Mouse (Mus musculus) olfactory bulb, adult 2 months (tissue): ENCODE data around the gene Vps25.

Source experiments
- CTCF ChIP-seq: fragments of 200-500 bp; IDR thresholded peaks from 2 replicates; pipeline ENCODE4 v1.5.1; 2012; ENCODE audit warnings: low read depth, mild to moderate bottlenecking, low read length, moderate library complexity; ENCODE audit not compliant: insufficient read depth
- POLR2A ChIP-seq: fragments of 200-500 bp; IDR thresholded peaks from 2 replicates; pipeline ENCODE4 v1.6.1; 2012; ENCODE audit warnings: mild to moderate bottlenecking, low read depth, low read length, moderate library complexity; ENCODE audit not compliant: insufficient read depth

DNA sequence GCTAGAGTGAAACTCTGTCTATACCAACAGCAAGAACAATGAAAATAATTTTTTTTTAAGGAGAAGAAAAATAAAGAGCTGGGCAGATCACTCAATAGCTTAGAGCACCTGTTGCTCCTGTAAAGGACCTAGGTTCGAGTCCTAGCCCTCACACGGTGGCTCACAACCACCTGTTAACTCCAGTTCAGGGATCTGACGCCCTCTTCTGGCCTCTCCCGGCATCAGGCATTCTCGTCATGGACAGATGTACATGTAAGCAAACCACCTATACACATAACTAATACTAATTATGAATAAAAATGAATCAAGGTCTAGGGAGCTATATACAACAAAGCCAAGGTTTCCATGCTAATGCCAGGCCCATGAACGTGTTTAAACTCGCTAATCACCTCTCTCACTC, 47.4 kb downstream of the Vps25 start:
- TF ChIP-seq CTCF (no peak), POLR2A (no peak)
